Mouse (Mus musculus): ENCODE data around the gene Pmm1.
A peak's percentile ranks its signal among the peaks of the same experiment; 100 is the strongest.

DNA sequence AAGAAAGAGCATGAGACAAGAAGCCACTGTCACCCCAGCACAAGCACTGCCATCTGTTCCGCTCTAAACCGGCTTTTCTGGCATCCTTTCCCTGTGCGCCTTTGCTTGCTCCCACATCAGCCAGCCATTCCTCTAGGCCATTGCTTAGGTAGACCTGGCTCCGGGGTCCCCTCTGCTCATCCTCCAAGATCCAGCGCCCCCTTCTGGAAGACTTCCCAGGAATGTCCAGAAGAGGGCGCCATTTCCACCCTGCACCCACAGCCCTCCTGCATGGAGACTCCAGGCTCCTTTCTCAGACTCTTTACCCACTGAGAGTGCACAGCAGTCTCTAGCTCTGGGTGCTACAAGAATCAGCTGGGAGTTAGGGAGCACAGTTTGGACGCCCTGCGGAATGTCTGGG, 4.3 kb downstream of the Pmm1 start:
- TF ChIP-seq POLR2A (IDR thresholded peaks at IDR 0.05; ENCODE audit: insufficient read length, low read depth), result no peak
- peak; percentile 21 for TF ChIP-seq POLR2AphosphoS2 (IDR thresholded peaks at IDR 0.05; ENCODE audit: insufficient read length, low read depth)
- TF ChIP-seq E2F4 (IDR thresholded peaks at IDR 0.05; ENCODE audit: insufficient read depth), result no peak
- no peak for TF ChIP-seq SRF (IDR thresholded peaks at IDR 0.05; ENCODE audit: control insufficient read depth, insufficient read length, low read depth)
- no peak for TF ChIP-seq MAX (IDR thresholded peaks at IDR 0.05; ENCODE audit: low read depth)
- TF ChIP-seq TCF12 (IDR thresholded peaks at IDR 0.05; ENCODE audit: insufficient read depth, poor library complexity, severe bottlenecking), result no peak

Measured in myocyte (in vitro differentiated cells).